ENCODE assay signal across 9 mouse cellular contexts in genomic region chr4:155318266-155318665, GRCm38 (mm10). TPM values are rescaled to one million over a fixed set of nuclear protein-coding genes. Genes with fewer than 3 reads are reported as not detected.
DNase-seq lines count a peak whose midpoint lies in the region; ATAC-seq and TF ChIP-seq lines count a peak whose summit lies in the region.
"Had no signal": no experiment of that assay in that cellular context is flagged by ENCODE, and none has a peak within 500 bp of the region (broad histone marks: within the 10 kb centered on the region; RNA-seq: fewer than 3 reads in every experiment).

No protein-coding gene starts in this region.

- no peaks in the 10 kb centered on the region for H3K36me3 ChIP-seq in midbrain, embryonic 11.5 days (ENCODE audit: control insufficient read depth, insufficient read depth, low read length)
- no peaks in the 10 kb centered on the region for H3K36me3 ChIP-seq in midbrain, postnatal 0 days (ENCODE audit: insufficient read depth, low read length)
- H3K36me3 ChIP-seq in liver, embryonic 14.5 days (replicated peaks; ENCODE audit: control insufficient read depth, insufficient read depth, low read depth) = no peaks in the 10 kb centered on the region
- H3K36me3 ChIP-seq in stomach, postnatal 0 days (ENCODE audit: control insufficient read depth, insufficient read depth, low read length) = no peaks in the 10 kb centered on the region
- H3K36me3 ChIP-seq: limb, embryonic 12.5 days; neural tube, embryonic 12.5 days had no signal

- peaks cover 6% of the 10 kb centered on the region; the same call in 1 of the 2 replicates for H3K4me1 ChIP-seq in midbrain, embryonic 11.5 days (ENCODE audit: control insufficient read depth, insufficient read depth, low read length)
- H3K4me1 ChIP-seq in midbrain, postnatal 0 days (ENCODE audit: insufficient read depth, low read length) = peaks cover 4% of the 10 kb centered on the region; the same call in 1 of the 2 replicates
- H3K4me1 ChIP-seq in liver, embryonic 14.5 days (replicated peaks; ENCODE audit: control insufficient read depth in 2 of 2, insufficient read depth in 2 of 2, low read length in 1 of 2) = no peaks in the 10 kb centered on the region
- no peaks in the 10 kb centered on the region for H3K4me1 ChIP-seq in stomach, postnatal 0 days (replicated peaks; ENCODE audit: control insufficient read depth, insufficient read depth)

- no peaks in the 10 kb centered on the region for H3K9me3 ChIP-seq in midbrain, embryonic 11.5 days (ENCODE audit: control insufficient read depth, low read length)
- no peaks in the 10 kb centered on the region for H3K9me3 ChIP-seq in midbrain, postnatal 0 days (ENCODE audit: low read length)
- H3K9me3 ChIP-seq in liver, embryonic 14.5 days (ENCODE audit: control insufficient read depth, low read length) = no peaks in the 10 kb centered on the region
- no peaks in the 10 kb centered on the region for H3K9me3 ChIP-seq in stomach, postnatal 0 days (ENCODE audit: control insufficient read depth, low read length)
- H3K9me3 ChIP-seq: limb, embryonic 12.5 days; neural tube, embryonic 12.5 days had no signal

- peak; percentile 69 for DNase-seq in midbrain, embryonic 11.5 days (ENCODE audit: low spot score, missing footprints)
- DNase-seq in midbrain, postnatal 0 days (ENCODE audit: low spot score) = no peak
- DNase-seq in c-Kit-positive CD71-positive TER-119-negative erythroid progenitor cells, embryonic 14.5 days (ENCODE audit: low read depth) = peak; percentile 43
- peak in 1 of 3 experiments; percentile 32 for DNase-seq in liver, embryonic 14.5 days (ENCODE audit: low read depth in 3 of 3, low spot score in 3 of 3)
- DNase-seq in stomach, postnatal 0 days (ENCODE audit: low spot score) = peak; percentile 89
- DNase-seq in MN1 (ENCODE audit: low spot score) = no peak

- TF ChIP-seq EP300 in liver, embryonic 14.5 days (IDR thresholded peaks at IDR 0.05; ENCODE audit: low read depth) = no peak
- no peak for TF ChIP-seq EP300 in stomach, postnatal 0 days (optimal IDR thresholded peaks at IDR 0.05)

- 47% methylated on average over 2 of the region's 2 CpGs for WGBS in midbrain, embryonic 11.5 days
- WGBS in midbrain, postnatal 0 days = 39% methylated on average over 2 of the region's 2 CpGs
- 24% methylated on average over 2 of the region's 2 CpGs for WGBS in liver, embryonic 14.5 days (ENCODE audit: insufficient replicate concordance)
- 19% methylated on average over 2 of the region's 2 CpGs for WGBS in stomach, postnatal 0 days

- H3K4me2 ChIP-seq in midbrain, embryonic 11.5 days = no peak overlapping the region
- no peak overlapping the region for H3K4me2 ChIP-seq in midbrain, postnatal 0 days (ENCODE audit: low read depth, low read length, poor library complexity, severe bottlenecking)
- H3K4me2 ChIP-seq in liver, embryonic 14.5 days (ENCODE audit: low read depth) = no peak overlapping the region
- 0 out of 2 replicates have a peak overlapping the region, but pooled peaks have one; percentile 5 for H3K4me2 ChIP-seq in stomach, postnatal 0 days (replicated peaks; ENCODE audit: low read depth)
- H3K4me2 ChIP-seq: limb, embryonic 12.5 days; neural tube, embryonic 12.5 days had no signal

- no peak for ATAC-seq in midbrain, embryonic 11.5 days (ENCODE audit: low FRiP score)
- no peak for ATAC-seq in midbrain, postnatal 0 days (ENCODE audit: low FRiP score)
- 0 out of 2 replicates have a peak, but pooled peaks have one; percentile 39 for ATAC-seq in liver, embryonic 14.5 days (ENCODE audit: insufficient read depth)
- ATAC-seq in stomach, postnatal 0 days (ENCODE audit: low FRiP score, low TSS enrichment) = peak; percentile 87
- no peak for ATAC-seq in inflammation-experienced regulatory T-cells, adult 6 months

- H3K27me3 ChIP-seq in midbrain, embryonic 11.5 days (ENCODE audit: control insufficient read depth, insufficient read depth, low read length) = no peaks in the 10 kb centered on the region
- no peaks in the 10 kb centered on the region for H3K27me3 ChIP-seq in midbrain, postnatal 0 days (ENCODE audit: insufficient read depth, low read length)
- no peaks in the 10 kb centered on the region for H3K27me3 ChIP-seq in liver, embryonic 14.5 days (ENCODE audit: control insufficient read depth, insufficient read depth, low read length)
- H3K27me3 ChIP-seq in stomach, postnatal 0 days (ENCODE audit: control insufficient read depth, insufficient read depth, low read length) = no peaks in the 10 kb centered on the region
- H3K27me3 ChIP-seq: neural tube, embryonic 12.5 days had no signal

- H3K27ac ChIP-seq in midbrain, embryonic 11.5 days (ENCODE audit: low read depth, low read length) = no peak overlapping the region
- H3K27ac ChIP-seq in midbrain, postnatal 0 days (ENCODE audit: low read depth, low read length) = no peak overlapping the region
- no peak overlapping the region for H3K27ac ChIP-seq in liver, embryonic 14.5 days
- no peak overlapping the region for H3K27ac ChIP-seq in stomach, postnatal 0 days (replicated peaks)
- H3K27ac ChIP-seq: limb, embryonic 12.5 days; neural tube, embryonic 12.5 days had no signal

- no peak overlapping the region for H3K4me3 ChIP-seq in midbrain, embryonic 11.5 days (ENCODE audit: low read depth, low read length)
- no peak overlapping the region for H3K4me3 ChIP-seq in midbrain, postnatal 0 days (ENCODE audit: low read depth, low read length)
- no peak overlapping the region for H3K4me3 ChIP-seq in liver, embryonic 14.5 days (ENCODE audit: insufficient read depth in 1 of 2, low read depth in 2 of 2, low read length in 2 of 2)
- no peak overlapping the region for H3K4me3 ChIP-seq in stomach, postnatal 0 days (ENCODE audit: low read depth, low read length)
- H3K4me3 ChIP-seq: limb, embryonic 12.5 days; neural tube, embryonic 12.5 days had no signal

- no peak for TF ChIP-seq CTCF in midbrain, postnatal 0 days (IDR thresholded peaks at IDR 0.05)
- TF ChIP-seq CTCF in liver, embryonic 14.5 days (IDR thresholded peaks at IDR 0.05; ENCODE audit: low read depth) = no peak
- no peak for TF ChIP-seq CTCF in stomach, postnatal 0 days (IDR thresholded peaks at IDR 0.05; ENCODE audit: low read depth)

- H3K9ac ChIP-seq in midbrain, embryonic 11.5 days (ENCODE audit: low read length) = no peak overlapping the region
- H3K9ac ChIP-seq in midbrain, postnatal 0 days (replicated peaks; ENCODE audit: low read length, poor library complexity, severe bottlenecking) = no peak overlapping the region
- no peak overlapping the region for H3K9ac ChIP-seq in liver, embryonic 14.5 days (replicated peaks)
- H3K9ac ChIP-seq in stomach, postnatal 0 days (ENCODE audit: low read length) = no peak overlapping the region
- H3K9ac ChIP-seq: limb, embryonic 12.5 days; neural tube, embryonic 12.5 days had no signal

RNA-seq across cellular contexts. Expression of gene Prkcz, which starts 42.9 kb away (rescaled TPM):
- 17.6 and 18.3 TPM in 2 replicates for polyA plus RNA-seq in midbrain, embryonic 11.5 days (2014; fragmentation: Nextera tagmentation; extraction: Ambion mirVana)
- total RNA-seq in midbrain, postnatal 0 days (2014; rRNA removed) = 103 and 104 TPM in 2 replicates
- polyA plus RNA-seq in midbrain, postnatal 0 days (2015; fragmentation: Nextera tagmentation; extraction: Ambion mirVana) = 104 and 106 TPM in 2 replicates
- polyA plus RNA-seq in liver, embryonic 14.5 days (2012; rRNA removed) = 0.71 and 0.99 TPM in 2 replicates
- polyA plus RNA-seq in liver, embryonic 14.5 days (2014; fragmentation: Nextera tagmentation; extraction: Ambion mirVana) = 1.3 and 1.7 TPM in 2 replicates
- 11.3 and 13.3 TPM in 2 replicates for polyA plus RNA-seq in stomach, postnatal 0 days (2015; fragmentation: Nextera tagmentation; extraction: Ambion mirVana)
- polyA plus RNA-seq in inflammation-experienced regulatory T-cells, adult 6 months (2017; shearing (Covaris generic)) = 10 to 100 TPM in 2 of 3 experiments, 1 to 10 TPM in 1; 9.8 to 14.1 (median 11.4) TPM

Comparison
In these comparisons a context has a peak if more than half of its experiments do, and no peak if none do; other contexts are left out.
1. DNase-seq: peak in midbrain, embryonic 11.5 days (single experiment), c-Kit-positive CD71-positive TER-119-negative erythroid progenitor cells, embryonic 14.5 days (single experiment) and stomach, postnatal 0 days (single experiment); none in midbrain, postnatal 0 days (single experiment) and MN1 (single experiment).
2. ATAC-seq: peak in liver, embryonic 14.5 days (single experiment) and stomach, postnatal 0 days (single experiment); none in midbrain, embryonic 11.5 days (single experiment), midbrain, postnatal 0 days (single experiment) and inflammation-experienced regulatory T-cells, adult 6 months (single experiment).